ENCODE assay signal across 27 mouse cellular contexts in genomic region chr11:75862466-75862865, GRCm38 (mm10).
DNase-seq lines count a peak whose midpoint lies in the region; ATAC-seq lines count a peak whose summit lies in the region.
"Had no signal": no experiment of that assay in that cellular context is flagged by ENCODE, and none has a peak within 500 bp of the region (broad histone marks: within the 10 kb centered on the region; RNA-seq: fewer than 3 reads in every experiment).

No protein-coding gene starts in this region.

- DNase-seq in adrenal gland, adult (ENCODE audit: inconsistent age in 2 of 2, low spot score in 1 of 2): peak; percentile 42 to 84
- DNase-seq in adrenal gland, postnatal 4 days (ENCODE audit: low spot score in 2 of 2): no peak
- peak; percentile 22 for DNase-seq in heart, postnatal 4 days
- peak; percentile 53 for DNase-seq in ovary, postnatal 36 days (ENCODE audit: low spot score)
- no peak for DNase-seq in ovary, postnatal 10 days (ENCODE audit: low spot score)
- no peak for DNase-seq in c-Kit-positive CD71-positive TER-119-positive erythroid progenitor cells, embryonic 14.5 days (ENCODE audit: low spot score)
- DNase-seq: cerebellum, adult 9-11 months; gastrocnemius, postnatal 25 days; heart, adult 2 months; kidney, adult 11 months; kidney, postnatal 36 days; layer of hippocampus, adult 9-11 months; right cerebral cortex, postnatal 14 days; thymus, postnatal 25 days had no signal

- no peak overlapping the region for H3K27ac ChIP-seq in heart, embryonic 11.5 days (ENCODE audit: low read depth, low read length)
- H3K27ac ChIP-seq: forebrain, embryonic 12.5 days; heart, adult 2 months; hindbrain, embryonic 13.5 days; kidney, embryonic 15.5 days; limb, embryonic 15.5 days; liver, embryonic 14.5 days; lung, embryonic 15.5 days; midbrain, embryonic 10.5 days; neural tube, embryonic 13.5 days had no signal

- no peak overlapping the region for H3K9ac ChIP-seq in heart, embryonic 11.5 days (ENCODE audit: low read depth, low read length)
- H3K9ac ChIP-seq: embryonic facial prominence, embryonic 12.5 days; forebrain, embryonic 12.5 days; hindbrain, embryonic 13.5 days; kidney, embryonic 15.5 days; limb, embryonic 15.5 days; liver, embryonic 14.5 days; lung, embryonic 15.5 days had no signal

- no peaks in the 10 kb centered on the region for H3K27me3 ChIP-seq in heart, embryonic 11.5 days (ENCODE audit: control insufficient read depth, insufficient read depth, low read length)
- H3K27me3 ChIP-seq: embryonic facial prominence, embryonic 12.5 days; forebrain, embryonic 12.5 days; hindbrain, embryonic 13.5 days; kidney, embryonic 15.5 days; limb, embryonic 15.5 days; lung, embryonic 15.5 days; neural tube, embryonic 13.5 days had no signal

- peaks cover 22% of the 10 kb centered on the region for H3K4me1 ChIP-seq in heart, embryonic 11.5 days (ENCODE audit: control insufficient read depth, insufficient read depth, low read length)

- no peak overlapping the region for H3K4me2 ChIP-seq in heart, embryonic 11.5 days
- H3K4me2 ChIP-seq: embryonic facial prominence, embryonic 12.5 days; forebrain, embryonic 12.5 days; hindbrain, embryonic 13.5 days; kidney, embryonic 15.5 days; limb, embryonic 15.5 days; lung, embryonic 15.5 days; neural tube, embryonic 13.5 days had no signal

- H3K9me3 ChIP-seq in heart, embryonic 11.5 days (replicated peaks; ENCODE audit: control insufficient read depth, low read length): no peaks in the 10 kb centered on the region
- H3K9me3 ChIP-seq: embryonic facial prominence, embryonic 12.5 days; forebrain, embryonic 12.5 days; hindbrain, embryonic 13.5 days; kidney, embryonic 15.5 days; limb, embryonic 15.5 days; lung, embryonic 15.5 days; midbrain, embryonic 10.5 days; neural tube, embryonic 13.5 days had no signal

- 70% methylated on average over 4 of the region's 4 CpGs for WGBS in heart, embryonic 11.5 days (ENCODE audit: insufficient replicate concordance)

- no peak overlapping the region for H3K4me3 ChIP-seq in heart, embryonic 11.5 days (ENCODE audit: low read depth, low read length)
- H3K4me3 ChIP-seq: embryonic facial prominence, embryonic 12.5 days; erythroblast, embryonic 14.5 days; forebrain, embryonic 12.5 days; heart, adult 2 months; hindbrain, embryonic 13.5 days; kidney, embryonic 15.5 days; limb, embryonic 15.5 days; lung, embryonic 15.5 days; midbrain, embryonic 10.5 days; myocyte; neural tube, embryonic 13.5 days had no signal

- H3K36me3 ChIP-seq in heart, embryonic 11.5 days (ENCODE audit: control insufficient read depth, insufficient read depth, low read length): no peaks in the 10 kb centered on the region
- H3K36me3 ChIP-seq: embryonic facial prominence, embryonic 12.5 days; forebrain, embryonic 12.5 days; hindbrain, embryonic 13.5 days; kidney, embryonic 15.5 days; limb, embryonic 15.5 days; lung, embryonic 15.5 days; midbrain, embryonic 10.5 days; neural tube, embryonic 13.5 days had no signal

- ATAC-seq in heart, embryonic 11.5 days (replicated peaks; ENCODE audit: insufficient number of reproducible peaks, low FRiP score, low TSS enrichment): no peak
- ATAC-seq: midbrain, embryonic 16.5 days had no signal

Comparison
In these comparisons a context has a peak if more than half of its experiments do, and no peak if none do; other contexts are left out.
1. DNase-seq: peak in adrenal gland, adult (2 of 2), heart, postnatal 4 days (single experiment) and ovary, postnatal 36 days (single experiment); none in adrenal gland, postnatal 4 days (0 of 2), ovary, postnatal 10 days (single experiment) and c-Kit-positive CD71-positive TER-119-positive erythroid progenitor cells, embryonic 14.5 days (single experiment).